Mouse (Mus musculus) fibroblast of lung, adult 2 months (primary cell): ENCODE data around the gene Nop58.
"Not testable (repeated sequence)": the region's sequence is repeated elsewhere in the genome, so short reads cannot be mapped to it uniquely, and the experiment has no call there.

Experiments used
- DNase-seq: peaks from one replicate; pipeline ENCODE4 v3.0.0-alpha.2; 2011; ENCODE audit warnings: low read depth

Gene Nop58

DNA sequence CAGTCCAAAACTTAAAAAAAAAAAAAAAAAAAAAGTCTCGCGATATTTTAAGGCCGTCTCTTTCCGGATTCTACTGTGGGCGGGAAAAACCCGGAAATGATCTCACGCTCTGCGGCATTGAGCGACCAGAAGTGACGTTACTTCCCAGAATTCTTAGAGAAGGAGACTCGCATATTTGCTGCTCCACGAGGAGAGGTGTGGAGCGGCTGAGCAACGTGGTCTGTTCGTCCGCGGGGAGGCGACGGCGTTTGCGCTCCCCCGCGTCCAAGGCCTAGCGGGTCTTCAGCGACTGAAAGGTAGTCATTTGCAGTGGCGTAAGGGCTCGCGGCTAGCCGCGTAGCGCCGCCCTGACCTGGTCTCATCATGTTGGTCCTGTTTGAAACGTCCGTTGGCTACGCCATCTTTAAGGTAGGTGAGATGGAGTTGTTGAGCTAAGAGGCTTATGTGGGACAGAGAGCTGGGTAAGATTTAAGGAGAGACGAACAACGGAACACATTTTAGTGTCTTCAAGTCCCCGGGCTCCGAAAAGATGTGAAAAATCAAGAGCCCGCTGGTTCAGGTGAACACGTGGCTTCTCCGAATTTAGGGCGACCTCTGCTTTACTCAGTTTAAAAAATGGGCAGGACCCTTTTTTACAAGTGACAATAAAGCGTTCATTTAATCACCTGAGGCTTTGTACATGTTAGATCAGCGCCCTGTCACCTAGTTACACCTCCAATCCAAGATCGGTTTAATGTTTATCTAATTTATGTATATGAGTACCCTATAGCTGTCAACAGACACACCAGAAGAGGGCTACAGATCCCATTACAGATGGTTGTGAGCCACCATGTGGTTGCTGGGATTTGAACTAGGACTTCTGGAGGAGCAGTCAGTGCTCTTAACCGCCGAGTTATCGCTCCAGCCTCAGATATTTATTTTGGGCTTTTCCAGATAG, at the start of gene Nop58:
Nop58 (plus strand) TSS at position 153 of the 937 bp plus-strand sequence.
- peak; percentile 92 for DNase-seq

DNA sequence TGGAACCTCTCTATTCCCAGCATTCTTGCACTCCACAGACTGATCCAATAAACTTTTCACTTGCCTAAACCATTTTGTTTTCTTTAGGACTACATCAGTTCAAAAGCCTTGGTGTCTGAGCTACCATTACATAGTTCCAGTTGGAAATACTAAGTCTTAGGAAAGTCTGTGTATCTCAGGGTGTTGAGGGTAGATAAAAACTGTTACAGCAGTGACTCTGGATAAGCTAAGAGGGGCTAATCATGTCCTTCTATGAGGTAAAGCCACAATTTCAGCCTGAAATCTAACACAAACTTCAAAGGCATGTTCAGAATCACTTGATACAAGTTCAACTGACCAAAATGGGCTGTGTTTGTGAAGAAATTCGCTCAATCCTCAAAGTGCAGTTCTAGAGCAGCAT, 48.4 kb upstream of the Nop58 start:
- DNase-seq: no peak

DNA sequence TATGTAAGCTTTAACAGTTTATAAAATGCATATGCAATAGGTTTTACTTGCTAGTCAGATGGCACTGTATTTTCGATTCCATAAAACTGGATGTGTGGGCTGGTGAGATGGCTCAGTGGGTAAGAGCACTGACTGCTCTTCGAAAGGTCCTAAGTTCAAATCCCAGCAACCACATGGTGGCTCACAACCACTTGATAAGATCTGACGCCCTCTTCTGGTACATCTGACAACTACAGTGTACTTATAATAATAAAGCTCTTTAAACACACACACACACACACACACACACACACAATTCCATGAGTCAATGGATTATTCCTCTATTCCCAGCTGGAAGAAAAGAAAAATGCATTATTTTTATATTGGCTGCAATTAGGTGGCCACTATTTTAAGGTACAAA, 46.4 kb upstream of the Nop58 start:
- no peak for DNase-seq

DNA sequence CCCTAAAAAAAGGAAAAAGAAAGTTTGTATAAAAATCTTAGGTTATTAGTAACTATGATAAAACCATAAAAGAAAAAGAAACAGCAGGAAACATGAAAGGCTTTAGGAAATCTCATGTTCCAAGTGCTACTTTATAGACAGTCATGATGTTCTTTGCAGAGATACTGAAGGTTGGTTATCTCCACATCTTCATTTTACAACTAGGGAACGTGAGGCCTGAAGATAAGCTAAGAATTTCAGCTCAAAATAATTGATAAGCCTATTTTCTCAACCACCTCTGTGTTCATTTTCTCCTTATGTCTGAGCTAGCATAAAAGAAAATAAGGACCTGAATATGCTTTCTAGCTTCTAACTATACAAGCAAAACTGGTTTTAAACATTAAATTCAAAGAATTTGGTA, 42.3 kb upstream of the Nop58 start:
- DNase-seq: no peak

DNA sequence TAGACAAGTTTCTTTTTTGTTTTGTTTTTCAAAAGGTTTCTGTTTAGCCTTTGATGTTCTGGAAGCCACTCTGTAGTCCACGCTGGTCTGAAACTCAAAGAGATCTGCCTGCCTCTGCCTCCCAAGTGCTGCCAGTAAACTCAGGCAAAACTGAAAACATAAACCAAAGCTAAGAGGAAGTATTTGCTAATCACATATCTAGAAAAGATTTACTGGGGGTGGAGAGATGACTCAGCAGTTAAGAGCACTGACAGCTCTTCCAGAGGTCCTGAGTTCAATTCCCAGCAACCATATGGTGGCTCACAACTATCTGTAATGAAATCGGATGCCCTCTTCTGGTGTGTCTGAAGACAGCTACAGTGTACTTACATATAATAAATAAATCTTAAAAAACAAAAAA, 38.3 kb upstream of the Nop58 start:
- DNase-seq: not testable (repeated sequence)

DNA sequence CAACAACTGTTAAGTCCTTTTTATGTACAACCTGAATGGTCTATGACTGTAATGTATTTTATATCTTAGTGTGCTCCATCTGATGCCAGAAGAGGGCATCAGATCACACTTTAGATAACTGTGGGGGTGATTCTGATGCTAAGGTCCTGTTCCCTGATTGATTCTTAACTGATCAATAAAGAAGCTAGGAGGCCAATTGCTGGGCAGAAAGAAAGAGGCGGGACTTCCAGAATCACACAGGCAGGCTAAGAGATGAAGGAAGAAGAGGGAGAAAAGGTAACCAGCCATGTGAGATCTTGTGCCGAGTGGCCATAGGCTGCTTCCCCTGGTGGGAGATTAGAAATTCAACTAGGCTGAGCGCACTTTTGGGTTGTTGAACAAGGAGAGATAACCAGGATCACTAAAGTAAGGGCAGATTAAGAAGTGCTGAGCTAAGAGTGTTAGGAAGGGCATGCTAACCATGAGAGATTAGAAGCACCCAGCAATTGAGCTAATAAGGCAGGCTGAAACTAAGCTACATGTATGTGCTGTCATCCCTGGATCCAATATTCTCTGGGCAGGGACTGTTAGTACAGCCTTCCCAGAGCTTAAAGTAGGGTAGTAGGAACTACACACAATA, 33.5 kb upstream of the Nop58 start:
- DNase-seq: no peak

DNA sequence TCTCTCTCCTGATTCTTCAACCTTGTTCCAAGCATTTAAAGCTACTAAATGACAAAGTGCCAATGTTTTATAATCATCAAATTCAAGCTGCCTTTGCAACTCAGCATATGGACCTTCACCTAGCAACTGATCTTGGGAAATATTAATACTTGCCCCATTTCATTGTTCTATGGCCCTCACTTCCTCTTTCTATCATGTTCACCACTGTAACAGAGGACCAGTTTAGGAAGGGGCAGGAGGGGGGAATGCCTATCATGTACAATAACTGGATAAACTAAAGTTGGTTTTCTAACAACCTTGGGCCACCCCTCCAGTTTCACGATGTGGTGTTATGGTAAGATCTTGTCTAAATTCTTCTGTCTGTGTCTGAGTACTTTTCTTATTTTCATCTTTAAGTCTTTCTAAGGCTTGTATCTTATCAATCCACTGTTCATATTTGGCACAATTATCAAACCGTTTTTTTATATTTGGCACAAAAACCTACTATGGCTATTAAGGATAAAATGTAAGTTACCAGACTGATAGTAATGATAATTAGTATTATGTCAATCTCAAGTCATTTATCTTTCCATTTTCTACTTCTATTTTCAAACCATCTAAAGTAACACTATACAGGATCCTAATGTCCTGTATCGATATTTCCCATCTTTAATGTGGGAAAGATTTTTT, 31.4 kb upstream of the Nop58 start:
- DNase-seq: no peak

DNA sequence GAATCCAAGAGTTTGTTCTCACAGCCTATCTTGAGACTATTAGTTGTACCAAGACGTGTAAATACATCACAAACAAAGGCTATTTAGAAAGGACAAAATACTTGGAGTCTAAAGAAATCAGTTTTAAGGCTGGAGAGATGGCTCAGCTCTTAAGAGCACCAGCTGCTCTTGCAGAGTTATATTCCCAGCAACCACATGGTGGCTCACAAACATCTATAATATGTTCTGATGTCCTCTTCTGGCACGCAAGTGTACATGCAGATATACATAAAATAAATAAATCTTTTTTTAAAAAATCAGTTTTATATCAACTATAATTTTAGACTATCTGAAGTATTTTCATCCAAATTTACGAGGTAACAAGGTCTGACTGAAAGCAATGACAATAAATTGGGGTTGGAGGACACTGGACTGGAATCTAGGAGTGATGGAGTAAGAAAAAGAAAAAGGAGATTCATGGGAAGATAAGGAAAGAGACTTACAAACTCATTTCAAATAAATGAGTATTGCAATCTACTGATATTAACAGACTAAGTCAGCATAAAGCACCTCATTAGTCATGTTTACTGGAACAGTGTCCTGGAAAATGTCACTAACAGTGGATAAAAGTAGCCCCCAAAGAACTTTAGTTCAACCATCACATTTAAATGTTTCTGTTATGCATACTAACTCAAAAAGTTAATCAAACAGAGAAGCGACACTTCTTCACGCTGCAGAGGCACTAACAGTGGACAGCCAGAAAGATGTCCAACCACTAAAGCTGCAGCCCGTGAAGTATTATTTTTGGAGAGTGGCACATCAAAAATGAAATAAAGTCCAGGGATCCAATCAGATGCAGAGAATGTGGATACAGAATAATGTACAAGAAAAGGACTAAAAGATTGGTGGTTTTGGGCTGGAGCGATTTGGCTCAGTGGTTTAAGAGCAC, 28.3 kb upstream of the Nop58 start:
- no peak for DNase-seq

DNA sequence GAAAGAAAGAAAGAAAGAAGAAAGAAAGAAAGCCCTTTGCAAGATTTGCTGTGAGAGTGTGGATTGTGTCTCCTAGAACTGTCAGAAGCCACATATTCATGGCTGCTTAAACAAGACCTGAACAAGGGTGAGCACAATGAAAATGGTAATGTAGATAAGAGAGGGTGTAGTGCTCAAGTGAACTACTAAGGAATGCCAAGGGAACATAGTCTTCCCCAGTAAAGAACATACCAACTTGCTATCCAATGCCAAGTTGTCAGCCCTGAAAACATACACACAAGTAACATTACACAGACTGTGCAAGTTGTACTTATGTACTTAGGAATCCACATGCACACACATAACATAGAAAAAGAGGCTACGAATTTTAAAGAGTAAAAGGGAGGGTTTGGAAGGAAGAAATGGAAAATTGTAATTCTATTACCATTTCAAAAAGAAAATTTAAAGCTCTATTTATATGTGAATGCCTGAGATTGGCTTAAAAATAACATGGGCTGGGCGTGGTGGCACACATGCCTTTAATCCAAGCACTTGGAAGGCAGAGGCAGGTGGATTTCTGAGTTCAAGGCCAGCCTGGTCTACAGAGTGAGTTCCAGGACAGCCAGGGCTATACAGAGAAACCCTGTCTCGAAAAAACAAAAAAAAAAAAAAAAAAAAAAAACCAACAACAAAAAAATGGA, 21.2 kb upstream of the Nop58 start:
- DNase-seq: no peak

DNA sequence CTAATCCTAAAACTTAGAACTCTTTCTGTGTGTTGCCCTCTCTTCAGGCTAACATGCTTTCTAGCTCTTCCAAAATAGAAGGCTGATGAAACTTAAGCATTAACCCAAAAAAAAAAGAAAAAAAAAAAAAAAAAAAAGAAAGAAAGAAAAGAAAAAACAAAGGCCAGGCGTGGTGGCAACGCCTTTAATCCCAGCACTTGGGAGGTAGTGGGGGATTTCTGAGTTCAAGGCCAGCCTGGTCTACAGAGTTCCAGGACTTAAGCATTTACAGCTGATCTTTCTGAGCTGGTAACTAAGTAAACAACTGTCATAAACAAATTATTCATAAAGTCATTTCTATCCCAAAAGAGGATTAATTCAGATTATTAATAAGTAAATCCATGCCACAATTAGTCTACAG, 15.9 kb upstream of the Nop58 start:
- DNase-seq: no peak

DNA sequence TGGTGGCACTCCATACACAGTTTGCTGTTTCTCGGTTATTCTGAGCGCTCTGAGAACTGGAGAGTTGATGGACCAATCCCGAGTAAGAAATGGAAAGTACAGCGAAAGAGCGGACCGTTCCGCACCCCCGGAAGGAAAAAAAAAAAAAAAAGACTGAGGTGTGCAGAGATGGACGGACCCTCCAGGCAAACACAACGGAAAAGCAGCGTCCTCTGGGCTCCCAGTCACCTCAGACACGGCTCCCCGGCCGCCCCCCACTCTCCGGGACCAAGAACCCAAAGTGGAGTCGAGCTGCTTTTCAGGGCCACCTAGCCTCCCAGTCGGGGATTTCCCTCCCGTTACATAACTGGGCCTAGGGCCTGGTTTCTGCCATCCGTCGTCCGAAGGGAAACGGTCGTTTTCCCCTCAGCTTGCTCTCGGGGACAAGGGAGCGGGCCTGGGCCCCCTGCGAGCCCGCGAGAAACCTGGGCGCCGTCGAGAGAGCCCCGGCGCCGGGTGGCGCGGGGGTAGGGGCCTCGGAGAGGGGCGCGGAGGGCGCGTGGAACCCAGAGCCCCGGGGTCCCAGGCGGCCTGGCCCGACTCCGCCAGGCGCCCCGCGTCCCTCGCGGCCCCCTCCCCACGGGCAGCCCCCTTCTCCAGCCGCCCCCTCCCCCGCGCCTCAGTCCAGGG, 14.7 kb upstream of the Nop58 start:
- DNase-seq: peak; percentile 20

DNA sequence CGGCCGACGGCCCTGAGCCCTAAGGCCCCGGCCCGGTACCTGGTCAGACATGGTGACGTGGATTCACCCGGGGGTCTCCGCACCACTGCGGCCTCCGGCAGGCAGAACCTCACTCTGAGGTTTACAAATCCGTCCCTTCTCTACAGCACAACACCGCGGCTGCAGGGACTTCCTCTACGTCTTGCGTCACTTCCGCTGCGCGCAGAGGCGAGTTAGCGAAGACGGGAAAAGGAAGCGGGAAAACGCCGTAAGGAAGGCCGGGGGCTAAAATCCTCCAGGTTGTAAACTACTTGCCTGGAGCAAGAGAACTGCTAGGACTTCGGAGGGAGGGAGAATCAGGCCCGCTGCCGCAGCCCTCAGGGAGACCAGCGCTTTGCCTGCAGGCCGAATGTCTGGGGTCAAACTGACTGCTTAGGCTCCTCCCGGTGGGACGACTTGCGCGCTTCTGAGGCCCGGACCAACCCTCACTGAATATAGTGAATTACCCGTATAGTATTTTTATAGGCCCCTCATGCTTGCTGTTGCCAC, 14.1 kb upstream of the Nop58 start, which contains the start of gene Sumo1:
Sumo1 (minus strand) TSS at position 194 of the 528 bp plus-strand sequence.
- peak; percentile 65 for DNase-seq

DNA sequence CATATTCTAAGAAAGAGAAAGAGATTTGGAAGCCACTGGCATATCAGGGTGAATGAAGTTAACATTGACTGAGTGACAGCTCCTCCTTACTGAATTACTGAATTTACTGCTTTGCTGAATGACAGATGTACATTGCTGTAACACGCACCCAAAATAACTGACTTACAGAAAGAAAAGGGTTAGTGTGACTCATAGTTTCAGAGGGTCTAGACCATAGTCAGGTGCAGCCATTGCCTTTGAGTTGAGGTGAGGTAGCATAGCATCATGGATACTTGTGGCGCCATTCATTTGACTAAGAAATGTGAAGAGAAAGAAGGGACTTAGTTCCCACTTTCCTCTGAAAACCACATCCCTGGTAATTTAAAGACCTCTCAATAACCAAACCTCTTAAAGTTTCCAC, 11.1 kb upstream of the Nop58 start:
- no peak for DNase-seq

DNA sequence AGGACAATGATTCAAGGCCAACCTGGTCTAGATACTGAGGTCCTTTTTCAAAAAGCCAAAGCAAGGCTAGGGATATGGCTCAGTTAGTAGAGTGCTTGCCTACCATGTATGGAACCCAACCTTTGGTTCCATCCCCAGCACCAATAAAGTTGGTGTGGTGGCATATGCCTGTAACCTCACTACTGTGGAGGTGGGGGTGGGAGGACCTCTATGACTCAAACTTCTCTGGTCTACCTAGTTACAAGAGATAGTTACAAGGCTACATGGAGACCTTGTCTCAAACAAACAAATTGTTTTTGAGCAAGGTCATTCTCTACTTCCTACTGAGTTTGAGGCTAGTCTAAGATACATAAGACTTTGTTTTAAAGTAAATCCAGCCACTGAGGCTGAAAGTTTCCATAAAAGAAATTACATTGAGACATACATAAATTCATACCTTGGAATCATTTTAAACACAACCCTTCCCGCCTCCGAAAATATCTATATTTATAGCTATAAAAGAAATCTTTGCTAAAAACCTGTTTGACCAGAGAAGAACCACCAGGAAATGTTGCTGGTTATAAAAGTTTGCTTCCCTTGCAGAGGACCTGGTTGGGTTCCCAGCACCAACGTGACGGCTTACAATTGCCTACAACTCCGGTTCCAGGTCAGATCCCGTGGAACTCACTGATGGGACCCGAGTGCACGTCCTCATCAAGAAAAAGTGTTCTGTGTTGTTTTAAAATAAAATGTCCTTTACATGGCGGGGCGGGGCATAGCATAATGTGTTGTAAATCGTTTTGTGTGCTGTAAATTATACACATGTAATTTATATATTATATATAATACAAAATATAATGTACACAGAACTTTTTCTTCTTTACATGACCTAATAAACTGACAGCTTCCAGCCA, 599 bp upstream of the Nop58 start:
- no peak for DNase-seq

DNA sequence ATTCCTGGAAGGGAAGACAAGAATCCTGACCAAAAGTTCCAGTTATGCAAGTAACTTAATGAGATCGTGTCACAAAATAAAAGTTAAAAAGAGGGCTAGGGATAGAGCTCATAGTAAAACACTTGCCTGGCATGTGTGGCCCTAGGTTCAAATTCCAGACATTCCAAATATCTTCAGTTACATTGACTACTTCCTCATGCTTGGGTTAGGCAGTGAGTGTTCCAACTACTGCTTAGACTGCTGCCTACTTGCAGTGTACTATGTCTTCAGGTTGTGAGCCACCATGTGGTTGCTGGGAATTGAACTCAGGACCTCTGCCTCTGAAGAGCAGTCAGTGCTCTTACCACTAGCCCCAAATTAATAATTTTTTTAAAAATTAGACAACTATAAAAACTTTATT, 2.7 kb downstream of the Nop58 start:
- DNase-seq: no peak

DNA sequence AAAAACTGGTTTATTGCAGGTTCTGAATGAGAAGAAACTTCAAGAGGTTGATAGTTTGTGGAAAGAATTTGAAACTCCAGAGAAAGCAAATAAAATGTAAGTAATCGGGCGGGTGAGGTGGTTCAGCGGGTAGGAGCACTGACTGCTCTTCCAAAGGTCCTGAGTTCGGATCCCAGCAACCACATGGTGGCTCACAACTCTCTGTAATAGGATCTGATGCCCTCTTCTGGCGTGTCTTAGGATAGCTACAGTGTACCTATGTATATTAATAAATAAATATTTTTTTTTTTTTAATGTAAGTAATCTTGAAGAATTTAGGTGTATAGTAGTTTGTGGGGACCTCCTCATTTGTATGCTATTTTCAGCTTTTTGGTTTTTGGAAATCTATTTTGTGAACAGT, 5.7 kb downstream of the Nop58 start:
- DNase-seq: no peak

DNA sequence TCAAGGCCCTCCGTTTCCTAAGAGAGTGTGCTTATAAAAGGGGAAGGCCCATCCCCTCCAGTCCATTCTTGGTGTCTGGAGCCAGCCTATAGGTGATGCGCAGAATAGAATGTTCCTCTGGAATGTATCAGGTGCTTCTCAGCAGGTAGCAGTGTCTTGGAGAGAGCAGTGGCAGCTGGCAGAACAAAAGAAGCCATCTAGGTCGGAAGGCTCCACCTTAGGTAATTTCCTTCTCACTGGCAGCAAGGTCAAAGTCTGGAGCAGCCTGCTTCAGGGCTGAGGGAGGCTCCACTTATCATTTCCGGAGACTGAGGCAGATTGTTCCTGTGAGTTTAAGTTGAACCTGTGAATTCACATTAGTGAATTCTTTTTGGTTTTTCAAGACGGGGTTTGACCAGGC, 13.0 kb downstream of the Nop58 start:
- no peak for DNase-seq

DNA sequence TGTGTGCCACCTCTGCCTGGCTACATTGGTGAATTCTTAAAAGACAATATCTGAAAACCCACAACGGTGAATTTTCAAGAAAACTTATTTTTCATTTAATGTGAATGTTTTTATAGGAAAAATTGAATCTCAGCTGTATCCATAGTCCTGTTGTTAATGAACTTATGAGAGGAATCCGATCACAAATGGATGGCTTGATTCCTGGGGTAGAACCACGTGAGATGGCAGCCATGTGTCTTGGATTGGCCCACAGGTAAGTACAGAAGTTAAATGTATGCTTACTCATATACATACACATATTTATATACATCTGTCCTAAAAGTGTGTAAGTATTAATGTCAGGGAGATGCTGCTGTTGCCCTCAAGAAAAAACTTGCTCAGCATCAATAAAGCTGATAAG, 13.4 kb downstream of the Nop58 start:
- no peak for DNase-seq

DNA sequence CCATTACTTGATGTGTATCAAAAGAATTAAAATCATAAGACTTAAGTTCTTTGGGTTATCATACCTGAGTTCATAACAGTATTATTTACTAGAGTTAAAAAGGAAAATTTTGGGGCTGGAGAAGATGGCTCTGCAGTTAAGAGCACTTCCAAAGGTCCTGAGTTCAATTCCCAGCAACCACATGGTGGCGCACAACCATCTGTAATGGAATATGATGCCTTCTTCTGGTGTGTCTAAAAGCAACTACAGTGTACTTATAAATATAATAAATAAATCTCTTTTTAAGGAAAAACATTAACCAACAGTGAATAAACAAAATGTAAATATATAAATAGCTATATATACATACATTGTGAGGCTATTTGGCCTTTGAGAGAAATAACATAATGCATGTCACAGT, 17.0 kb downstream of the Nop58 start:
- no peak for DNase-seq
